In the genomic region with DNA sequence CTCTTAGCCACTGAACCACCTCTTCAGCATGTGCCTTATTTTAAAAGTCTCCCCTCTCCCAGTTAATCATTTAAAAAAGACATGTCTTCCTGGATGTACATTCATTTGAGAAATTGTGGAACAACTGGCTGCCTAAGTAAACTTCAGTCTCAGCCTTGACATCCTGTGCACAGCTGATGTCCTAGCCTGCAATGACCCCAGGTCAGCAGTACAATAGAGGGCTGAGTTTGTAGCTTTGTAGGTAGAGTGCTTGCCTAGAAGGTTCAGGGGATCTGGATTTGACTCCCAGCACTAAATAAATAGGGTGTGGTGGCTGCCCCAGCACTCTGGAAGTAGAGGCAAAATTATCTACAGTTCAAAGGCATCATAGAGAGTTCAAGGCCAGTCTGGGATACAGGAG, we compare ENCODE assay signal across 25 mouse cellular contexts. TPM values are rescaled to one million over a fixed set of nuclear protein-coding genes. Genes with fewer than 3 reads are reported as not detected.
DNase-seq lines count a peak whose midpoint lies in the region; ATAC-seq and TF ChIP-seq lines count a peak whose summit lies in the region.
"Had no signal": no experiment of that assay in that cellular context is flagged by ENCODE, and none has a peak within 500 bp of the region (broad histone marks: within the 10 kb centered on the region; RNA-seq: fewer than 3 reads in every experiment).

No protein-coding gene starts in this region.

- H3K4me2 ChIP-seq in heart, embryonic 16.5 days (ENCODE audit: low read depth, low read length) = no peak overlapping the region
- H3K4me2 ChIP-seq in heart, embryonic 12.5 days = no peak overlapping the region
- H3K4me2 ChIP-seq in kidney, postnatal 0 days (ENCODE audit: low read length) = no peak overlapping the region
- no peak overlapping the region for H3K4me2 ChIP-seq in midbrain, embryonic 16.5 days (ENCODE audit: low read length)
- H3K4me2 ChIP-seq: embryonic facial prominence, embryonic 15.5 days; forebrain, embryonic 12.5 days; limb, embryonic 13.5 days; liver, embryonic 11.5 days; midbrain, embryonic 15.5 days; stomach, embryonic 15.5 days had no signal

- 0 out of 2 replicates have a peak, but pooled peaks cover 3% of the 10 kb centered on the region for H3K4me1 ChIP-seq in heart, embryonic 16.5 days (ENCODE audit: control insufficient read depth, insufficient read depth, low read length)
- H3K4me1 ChIP-seq in heart, embryonic 12.5 days (replicated peaks) = peaks cover 5% of the 10 kb centered on the region; the same call in 1 of the 2 replicates
- no peaks in the 10 kb centered on the region for H3K4me1 ChIP-seq in kidney, postnatal 0 days (replicated peaks; ENCODE audit: insufficient read depth, low read length)
- peaks cover 12% of the 10 kb centered on the region for H3K4me1 ChIP-seq in midbrain, embryonic 16.5 days (ENCODE audit: control insufficient read depth, insufficient read depth, low read length)
- peaks cover 8% of the 10 kb centered on the region for H3K4me1 ChIP-seq in midbrain, embryonic 10.5 days
- H3K4me1 ChIP-seq: embryonic facial prominence, embryonic 15.5 days; forebrain, embryonic 12.5 days; limb, embryonic 13.5 days; stomach, embryonic 15.5 days had no signal

- no peak overlapping the region for H3K9ac ChIP-seq in heart, embryonic 16.5 days (ENCODE audit: low read length)
- no peak overlapping the region for H3K9ac ChIP-seq in heart, embryonic 12.5 days
- H3K9ac ChIP-seq in kidney, postnatal 0 days (ENCODE audit: low read depth, low read length) = no peak overlapping the region
- H3K9ac ChIP-seq in midbrain, embryonic 16.5 days (ENCODE audit: low read depth, low read length) = no peak overlapping the region
- H3K9ac ChIP-seq: embryonic facial prominence, embryonic 15.5 days; forebrain, embryonic 12.5 days; limb, embryonic 13.5 days; midbrain, embryonic 15.5 days; stomach, embryonic 15.5 days had no signal

- no peaks in the 10 kb centered on the region for H3K27me3 ChIP-seq in heart, embryonic 16.5 days (ENCODE audit: control insufficient read depth, insufficient read depth, low read length)
- H3K27me3 ChIP-seq in heart, embryonic 12.5 days (replicated peaks) = no peaks in the 10 kb centered on the region; the same call in 1 of the 2 replicates
- no peaks in the 10 kb centered on the region for H3K27me3 ChIP-seq in kidney, postnatal 0 days (ENCODE audit: insufficient read depth, low read length)
- H3K27me3 ChIP-seq in midbrain, embryonic 16.5 days (ENCODE audit: control insufficient read depth, insufficient read depth, low read depth, low read length) = no peaks in the 10 kb centered on the region
- no peaks in the 10 kb centered on the region for H3K27me3 ChIP-seq in midbrain, embryonic 10.5 days (ENCODE audit: low read depth, poor library complexity, severe bottlenecking)
- H3K27me3 ChIP-seq: embryonic facial prominence, embryonic 15.5 days; midbrain, embryonic 15.5 days; stomach, embryonic 15.5 days had no signal

- H3K27ac ChIP-seq in heart, embryonic 16.5 days (ENCODE audit: low read length) = no peak overlapping the region
- no peak overlapping the region for H3K27ac ChIP-seq in heart, embryonic 12.5 days (ENCODE audit: poor library complexity, severe bottlenecking)
- H3K27ac ChIP-seq in kidney, postnatal 0 days = no peak overlapping the region
- peak overlapping the region; percentile 43; the same call in 1 of the 2 replicates for H3K27ac ChIP-seq in midbrain, embryonic 16.5 days (ENCODE audit: low read length)
- H3K27ac ChIP-seq in midbrain, embryonic 10.5 days (replicated peaks) = no peak overlapping the region
- H3K27ac ChIP-seq: embryonic facial prominence, embryonic 10.5 days; embryonic facial prominence, embryonic 15.5 days; forebrain, embryonic 12.5 days; limb, embryonic 13.5 days; stomach, embryonic 15.5 days had no signal

- DNase-seq in heart, adult 11 months = peak; percentile 95
- no peak for DNase-seq in heart, postnatal 36 days
- peak; percentile 29 for DNase-seq in kidney, postnatal 0 days (ENCODE audit: low spot score)
- DNase-seq in kidney, postnatal 10 days = no peak
- no peak for DNase-seq in midbrain, embryonic 10.5 days (ENCODE audit: low spot score)
- DNase-seq: adrenal gland, adult 8-10 months; cerebellum, adult 8-10 months; cerebellum, postnatal 25 days; gastrocnemius, postnatal 36 days; kidney, adult 18-20 months; kidney, postnatal 25 days; lung, postnatal 14 days; right cerebral cortex, postnatal 25 days had no signal

- no peak overlapping the region for H3K4me3 ChIP-seq in heart, embryonic 16.5 days (ENCODE audit: low read length)
- H3K4me3 ChIP-seq in heart, embryonic 12.5 days = no peak overlapping the region
- no peak overlapping the region for H3K4me3 ChIP-seq in kidney, postnatal 0 days (replicated peaks; ENCODE audit: low read depth, low read length)
- no peak overlapping the region for H3K4me3 ChIP-seq in midbrain, embryonic 16.5 days (ENCODE audit: low read depth, low read length)
- H3K4me3 ChIP-seq in midbrain, embryonic 10.5 days = no peak overlapping the region
- H3K4me3 ChIP-seq: embryonic facial prominence, embryonic 10.5 days; embryonic facial prominence, embryonic 15.5 days; forebrain, embryonic 12.5 days; limb, embryonic 13.5 days; midbrain, embryonic 15.5 days; stomach, embryonic 15.5 days had no signal

- peak; percentile 28; the same call in 1 of the 2 replicates for ATAC-seq in heart, embryonic 16.5 days (replicated peaks; ENCODE audit: extremely low read depth, insufficient read depth, low FRiP score)
- no peak for ATAC-seq in heart, embryonic 12.5 days (ENCODE audit: insufficient number of reproducible peaks, low FRiP score)
- ATAC-seq in kidney, postnatal 0 days (replicated peaks; ENCODE audit: low FRiP score, low read depth) = no peak
- no peak for ATAC-seq in midbrain, embryonic 16.5 days

- no peaks in the 10 kb centered on the region for H3K36me3 ChIP-seq in heart, embryonic 16.5 days (ENCODE audit: control insufficient read depth, insufficient read depth)
- no peaks in the 10 kb centered on the region for H3K36me3 ChIP-seq in heart, embryonic 12.5 days
- no peaks in the 10 kb centered on the region for H3K36me3 ChIP-seq in kidney, postnatal 0 days (ENCODE audit: insufficient read depth, low read length)
- no peaks in the 10 kb centered on the region for H3K36me3 ChIP-seq in midbrain, embryonic 16.5 days (ENCODE audit: control insufficient read depth, insufficient read depth, low read length)
- H3K36me3 ChIP-seq in midbrain, embryonic 10.5 days = no peaks in the 10 kb centered on the region
- H3K36me3 ChIP-seq: embryonic facial prominence, embryonic 10.5 days; embryonic facial prominence, embryonic 15.5 days; forebrain, embryonic 12.5 days; G1E; limb, embryonic 13.5 days; midbrain, embryonic 15.5 days; stomach, embryonic 15.5 days had no signal

- no peaks in the 10 kb centered on the region for H3K9me3 ChIP-seq in heart, embryonic 16.5 days (replicated peaks; ENCODE audit: control insufficient read depth, low read length)
- H3K9me3 ChIP-seq in heart, embryonic 12.5 days (replicated peaks) = no peaks in the 10 kb centered on the region
- no peaks in the 10 kb centered on the region for H3K9me3 ChIP-seq in kidney, postnatal 0 days (replicated peaks; ENCODE audit: low read length)
- H3K9me3 ChIP-seq in midbrain, embryonic 16.5 days (replicated peaks; ENCODE audit: control insufficient read depth, low read length, poor library complexity, severe bottlenecking) = no peaks in the 10 kb centered on the region
- H3K9me3 ChIP-seq in midbrain, embryonic 10.5 days (replicated peaks) = no peaks in the 10 kb centered on the region
- H3K9me3 ChIP-seq: embryonic facial prominence, embryonic 10.5 days; embryonic facial prominence, embryonic 15.5 days; forebrain, embryonic 12.5 days; G1E; limb, embryonic 13.5 days; midbrain, embryonic 15.5 days; stomach, embryonic 15.5 days had no signal

- no peak for TF ChIP-seq CTCF in kidney, postnatal 0 days (IDR thresholded peaks at IDR 0.05; ENCODE audit: low read depth)

- intact Hi-C loops in heart, postnatal 36 days (cut with DNase I) = no loop called here

RNA-seq across cellular contexts. Expression of a gene that starts 15.4 kb away (rescaled TPM):
- total RNA-seq in heart, postnatal 36 days (2021) = 1 to 10 TPM; 3.1 to 4.7 TPM
- polyA plus RNA-seq in heart, embryonic 16.5 days (2015; fragmentation: Nextera tagmentation; extraction: Ambion mirVana) = 0.42 and 0.54 TPM in 2 replicates
- polyA plus RNA-seq in heart, embryonic 12.5 days (2016; fragmentation: Nextera tagmentation; extraction: Ambion mirVana) = 0.13 TPM in 2 replicates
- polyA plus RNA-seq in kidney, postnatal 0 days (2015; fragmentation: Nextera tagmentation; extraction: Ambion mirVana) = 1.4 and 1.5 TPM in 2 replicates
- 3.9 and 4.7 TPM in 2 replicates for polyA plus RNA-seq in midbrain, embryonic 16.5 days (2015; fragmentation: Nextera tagmentation; extraction: Ambion mirVana)
- 0.09 and 0.32 TPM in 2 replicates for polyA plus RNA-seq in midbrain, embryonic 10.5 days (2016; fragmentation: Nextera tagmentation; extraction: Ambion mirVana)
- total RNA-seq: neutrophil, adult 5-6 weeks had no signal
- polyA plus RNA-seq: G1E had no signal

Comparison
In these comparisons a context has a peak if more than half of its experiments do, and no peak if none do; other contexts are left out.
1. DNase-seq: peak in heart, adult 11 months (single experiment) and kidney, postnatal 0 days (single experiment); none in heart, postnatal 36 days (0 of 2), kidney, postnatal 10 days (single experiment) and midbrain, embryonic 10.5 days (single experiment).